Mouse (Mus musculus): Measurements from ENCODE around the gene Epdr1. TPM values are rescaled to one million over a fixed set of nuclear protein-coding genes. Genes with fewer than 3 reads are reported as not detected.

The Epdr1 gene
- 42.5 and 46.3 TPM in 2 replicates for polyA plus RNA-seq (2015; fragmentation: Nextera tagmentation; extraction: Ambion mirVana)

DNA sequence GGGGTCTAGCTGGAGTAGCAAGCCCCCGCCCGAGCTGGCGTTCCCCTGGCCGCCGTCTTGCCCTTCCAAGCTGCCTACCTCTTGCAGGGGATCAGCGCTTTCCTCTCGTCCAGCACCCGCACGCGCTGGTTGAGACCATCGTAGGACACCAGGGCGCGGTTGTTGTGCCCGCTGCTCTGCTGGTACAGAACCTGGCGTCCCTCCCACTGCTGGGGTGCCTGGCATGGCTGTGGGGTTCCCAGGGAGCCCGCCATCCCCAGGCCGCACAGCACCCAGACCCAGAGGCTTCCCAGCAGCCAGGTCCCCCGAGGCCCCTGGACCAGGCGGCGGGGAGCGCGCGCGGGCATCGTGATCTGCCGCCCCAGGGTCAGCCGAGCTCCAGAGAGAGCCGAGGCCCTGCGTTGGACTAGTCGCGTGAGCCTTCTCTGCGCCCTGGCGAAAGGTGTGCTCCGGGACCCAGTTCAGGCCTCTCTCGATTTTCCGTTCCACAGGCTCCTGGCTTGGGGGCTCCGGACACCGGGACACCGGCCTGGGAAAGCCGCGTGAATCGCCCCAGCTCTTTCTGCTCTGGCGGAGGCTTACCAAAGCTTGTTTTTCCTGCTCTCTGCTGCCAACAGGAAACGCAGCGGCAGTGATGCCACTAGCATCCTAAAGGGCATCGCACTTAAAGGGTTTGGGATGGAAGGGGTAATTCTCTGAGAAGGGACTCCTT, at the start of gene Epdr1:
TSS of gene Epdr1 (minus strand) at position 712 of the 712 bp plus-strand sequence.
- peaks cover 33% of the 10 kb centered on the region for H3K27me3 ChIP-seq
- H3K9me3 ChIP-seq, result no peaks in the 10 kb centered on the region
- H3K36me3 ChIP-seq, result no peaks in the 10 kb centered on the region
- peaks cover 15% of the 10 kb centered on the region; the same call in 1 of the 2 replicates for H3K4me1 ChIP-seq
- H3K27ac ChIP-seq, result peak within 1 kb of the TSS; percentile 82
- peak within 1 kb of the TSS; percentile 87 for H3K4me2 ChIP-seq
- H3K4me3 ChIP-seq, result peak within 1 kb of the TSS; percentile 79
- ATAC-seq (ENCODE audit: insufficient number of reproducible peaks, insufficient read depth, low FRiP score, low TSS enrichment, low read depth), result peak; percentile 68; the same call in 1 of the 2 replicates
- WGBS, result under 1% methylated on average over 43 of the region's 46 CpGs
- H3K9ac ChIP-seq, result peak within 1 kb of the TSS; percentile 91

DNA sequence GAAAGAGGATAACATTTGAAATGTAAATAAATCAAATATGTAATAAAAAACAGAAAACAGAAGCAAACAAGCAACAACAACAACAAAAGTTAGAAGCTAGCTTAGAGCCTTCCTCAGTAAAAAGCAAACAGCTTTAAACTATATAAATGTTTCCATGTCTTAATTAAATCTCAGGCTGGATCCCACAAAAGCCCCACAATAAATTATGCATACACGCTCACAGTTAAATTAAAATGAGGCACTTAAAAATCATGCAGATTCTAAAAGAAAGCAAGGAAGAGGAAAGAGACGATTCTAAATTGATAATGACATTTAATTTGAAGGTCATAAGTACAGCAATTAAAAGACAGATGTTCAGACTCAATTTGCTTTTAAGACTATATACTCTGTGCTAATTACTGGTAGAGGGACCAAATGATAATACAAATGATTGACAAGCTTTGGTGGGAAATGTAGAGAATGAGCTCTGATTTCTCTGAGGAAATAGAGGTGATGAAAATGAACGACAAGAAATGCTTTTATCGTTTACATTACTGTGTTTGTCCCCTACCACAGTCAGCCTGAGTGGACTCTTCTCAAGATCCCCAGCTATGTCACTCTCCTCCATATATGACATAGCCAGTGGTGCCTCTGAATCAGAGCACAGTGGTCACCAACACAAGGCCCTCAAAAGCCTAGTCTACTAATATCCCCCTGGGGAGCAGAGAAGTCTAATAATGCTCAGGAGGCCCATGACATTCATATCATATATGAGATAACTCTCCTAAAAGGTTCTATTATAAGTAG, 48.8 kb upstream of the Epdr1 start:
- no peak overlapping the region for H3K27ac ChIP-seq
- H3K36me3 ChIP-seq, result no peaks in the 10 kb centered on the region
- H3K9ac ChIP-seq, result no peak overlapping the region
- no peaks in the 10 kb centered on the region for H3K4me1 ChIP-seq
- H3K4me2 ChIP-seq, result no peak overlapping the region
- 61% methylated on average over 4 of the region's 4 CpGs for WGBS
- no peaks in the 10 kb centered on the region for H3K27me3 ChIP-seq
- ATAC-seq (ENCODE audit: insufficient number of reproducible peaks, insufficient read depth, low FRiP score, low TSS enrichment, low read depth), result no peak
- no peak overlapping the region for H3K4me3 ChIP-seq
- H3K9me3 ChIP-seq, result no peaks in the 10 kb centered on the region

DNA sequence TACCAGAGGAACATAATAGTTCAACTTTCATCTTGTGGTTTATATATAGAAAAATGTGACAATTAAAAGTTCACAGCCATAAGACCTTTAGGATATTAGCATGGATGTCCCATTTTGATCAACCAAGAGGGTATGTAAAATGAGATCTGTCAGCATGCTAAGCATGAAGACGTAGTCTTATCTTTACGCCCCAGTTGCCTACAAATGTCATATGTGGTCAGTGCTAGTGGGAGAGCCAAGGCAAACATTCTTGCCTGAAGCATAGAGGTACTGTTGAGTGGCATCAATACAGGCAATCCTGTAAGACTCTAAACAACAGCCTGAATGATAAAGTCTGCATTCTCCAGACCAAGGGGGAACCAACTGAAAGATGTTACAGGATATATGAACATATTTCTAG, 32.7 kb upstream of the Epdr1 start:
- no peak overlapping the region for H3K27ac ChIP-seq
- ATAC-seq (ENCODE audit: insufficient number of reproducible peaks, insufficient read depth, low FRiP score, low TSS enrichment, low read depth), result no peak
- no peak overlapping the region for H3K4me3 ChIP-seq
- H3K4me1 ChIP-seq, result no peaks in the 10 kb centered on the region
- no peaks in the 10 kb centered on the region for H3K27me3 ChIP-seq
- H3K4me2 ChIP-seq, result no peak overlapping the region
- 95% methylated on average over 2 of the region's 2 CpGs for WGBS
- H3K9me3 ChIP-seq, result no peaks in the 10 kb centered on the region
- no peak overlapping the region for H3K9ac ChIP-seq
- H3K36me3 ChIP-seq, result no peaks in the 10 kb centered on the region

DNA sequence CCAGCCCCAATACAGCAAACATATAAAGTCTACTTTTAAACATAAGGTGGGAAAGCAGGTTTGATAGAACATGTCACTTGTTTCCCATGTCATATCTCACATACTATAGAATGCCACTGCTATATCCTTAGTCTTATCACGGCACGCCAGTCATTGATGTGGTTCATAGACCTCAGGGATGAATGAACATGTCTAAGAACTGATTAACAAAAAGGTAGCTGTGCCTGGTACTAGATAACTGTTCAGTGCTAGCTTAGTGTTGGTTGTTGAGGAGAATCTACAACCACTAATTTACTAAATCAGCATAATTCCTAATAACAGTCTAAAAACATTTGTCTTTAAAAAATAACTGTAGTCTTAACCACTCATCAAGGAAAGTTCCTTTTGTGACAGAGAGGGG, 30.1 kb upstream of the Epdr1 start:
- H3K4me3 ChIP-seq, result no peak overlapping the region
- no peak for ATAC-seq (ENCODE audit: insufficient number of reproducible peaks, insufficient read depth, low FRiP score, low TSS enrichment, low read depth)
- no peak overlapping the region for H3K9ac ChIP-seq
- H3K9me3 ChIP-seq, result no peaks in the 10 kb centered on the region
- no peak overlapping the region for H3K4me2 ChIP-seq
- WGBS, result 90% methylated on average over 2 of the region's 2 CpGs
- no peaks in the 10 kb centered on the region for H3K27me3 ChIP-seq
- H3K36me3 ChIP-seq, result no peaks in the 10 kb centered on the region
- H3K4me1 ChIP-seq, result no peaks in the 10 kb centered on the region
- H3K27ac ChIP-seq, result no peak overlapping the region

DNA sequence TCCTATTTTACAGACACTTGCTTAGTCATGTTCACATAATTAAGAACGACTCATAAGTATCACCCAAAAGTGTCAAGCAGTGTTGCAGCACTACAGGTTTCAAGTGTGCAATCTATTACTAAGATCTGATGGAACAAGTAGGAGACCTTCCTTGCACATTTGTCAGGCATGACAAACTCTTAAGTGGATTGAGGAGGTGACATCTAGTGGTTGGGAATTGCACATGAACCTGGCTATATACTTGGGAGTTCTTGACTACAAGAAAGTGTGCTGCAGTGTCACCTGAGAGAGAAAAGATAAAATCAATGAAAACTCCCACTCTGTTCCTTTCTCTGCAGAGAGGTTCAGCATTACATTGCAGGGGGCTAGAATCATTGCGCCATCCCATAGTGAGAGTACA, 24.5 kb upstream of the Epdr1 start:
- WGBS, result 72% methylated on average over 2 of the region's 2 CpGs
- no peak overlapping the region for H3K9ac ChIP-seq
- H3K4me3 ChIP-seq, result no peak overlapping the region
- H3K27ac ChIP-seq, result no peak overlapping the region
- H3K9me3 ChIP-seq, result no peaks in the 10 kb centered on the region
- no peaks in the 10 kb centered on the region for H3K27me3 ChIP-seq
- no peak for ATAC-seq (ENCODE audit: insufficient number of reproducible peaks, insufficient read depth, low FRiP score, low TSS enrichment, low read depth)
- H3K4me2 ChIP-seq, result no peak overlapping the region
- H3K4me1 ChIP-seq, result no peaks in the 10 kb centered on the region
- H3K36me3 ChIP-seq, result no peaks in the 10 kb centered on the region

DNA sequence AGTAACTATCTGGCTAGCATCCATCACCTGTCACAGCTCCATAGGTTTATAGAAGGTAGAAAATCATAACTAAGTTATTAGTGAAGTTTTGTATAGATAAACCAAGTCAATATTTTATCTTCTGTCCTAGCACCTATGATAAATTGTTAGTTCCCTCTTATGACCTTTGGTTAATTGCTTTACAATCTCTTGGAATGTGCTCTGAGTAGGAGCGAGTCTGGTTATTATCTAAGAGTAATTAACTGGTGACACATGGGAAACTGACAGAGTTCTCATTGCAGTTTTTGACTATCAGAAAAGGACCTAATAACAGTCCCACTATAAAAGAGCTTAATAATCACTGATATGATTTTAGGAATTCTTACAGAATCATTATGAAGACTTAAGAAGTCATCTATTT, 23.8 kb upstream of the Epdr1 start:
- WGBS, result 64% methylated on average over 1 of the region's 1 CpGs
- H3K9me3 ChIP-seq, result no peaks in the 10 kb centered on the region

DNA sequence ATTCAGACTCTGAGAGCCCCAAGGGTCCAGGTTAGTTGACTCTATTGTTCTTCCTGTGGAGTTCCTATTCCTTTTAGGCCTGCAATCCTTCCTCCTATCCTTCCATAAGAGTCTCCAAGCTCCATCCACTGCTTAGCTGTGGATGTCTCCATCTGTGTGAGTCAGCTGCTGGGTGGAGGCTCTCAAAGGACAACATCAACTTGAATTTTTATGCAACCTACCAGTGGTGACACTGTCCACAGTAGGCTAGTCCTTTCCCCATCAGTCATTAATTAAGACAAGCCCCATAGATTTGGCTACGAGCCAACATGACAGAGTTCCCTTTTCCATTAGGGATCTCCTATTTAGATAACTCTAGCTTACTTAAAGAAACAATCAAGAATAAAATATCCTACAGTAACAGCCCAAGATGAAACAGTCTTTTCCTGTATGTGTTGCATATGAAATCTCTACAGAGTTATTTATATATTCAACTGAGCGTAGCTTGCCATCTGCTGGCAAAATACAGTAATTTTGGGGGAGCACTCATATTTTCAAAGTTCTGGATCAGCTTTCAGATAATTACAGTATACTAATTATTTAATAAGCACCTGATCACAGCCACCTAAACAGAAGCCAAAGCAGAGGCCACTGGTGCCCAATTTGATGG, 20.6 kb upstream of the Epdr1 start:
- no peak for ATAC-seq (ENCODE audit: insufficient number of reproducible peaks, insufficient read depth, low FRiP score, low TSS enrichment, low read depth)
- no peaks in the 10 kb centered on the region for H3K27me3 ChIP-seq
- H3K4me2 ChIP-seq, result no peak overlapping the region
- H3K36me3 ChIP-seq, result no peaks in the 10 kb centered on the region
- H3K27ac ChIP-seq, result no peak overlapping the region
- H3K4me3 ChIP-seq, result no peak overlapping the region
- WGBS, result 66% methylated on average over 2 of the region's 2 CpGs
- H3K4me1 ChIP-seq, result no peaks in the 10 kb centered on the region
- H3K9ac ChIP-seq, result no peak overlapping the region
- no peaks in the 10 kb centered on the region for H3K9me3 ChIP-seq

More for the DNA sequence above, 23.8 kb upstream of the Epdr1 start:
- H3K27me3 ChIP-seq, result no peaks in the 10 kb centered on the region
- no peaks in the 10 kb centered on the region for H3K36me3 ChIP-seq
- no peak overlapping the region for H3K4me2 ChIP-seq
- H3K27ac ChIP-seq, result no peak overlapping the region
- H3K4me1 ChIP-seq, result no peaks in the 10 kb centered on the region
- H3K4me3 ChIP-seq, result no peak overlapping the region
- H3K9ac ChIP-seq, result no peak overlapping the region
- ATAC-seq (ENCODE audit: insufficient number of reproducible peaks, insufficient read depth, low FRiP score, low TSS enrichment, low read depth), result no peak

DNA sequence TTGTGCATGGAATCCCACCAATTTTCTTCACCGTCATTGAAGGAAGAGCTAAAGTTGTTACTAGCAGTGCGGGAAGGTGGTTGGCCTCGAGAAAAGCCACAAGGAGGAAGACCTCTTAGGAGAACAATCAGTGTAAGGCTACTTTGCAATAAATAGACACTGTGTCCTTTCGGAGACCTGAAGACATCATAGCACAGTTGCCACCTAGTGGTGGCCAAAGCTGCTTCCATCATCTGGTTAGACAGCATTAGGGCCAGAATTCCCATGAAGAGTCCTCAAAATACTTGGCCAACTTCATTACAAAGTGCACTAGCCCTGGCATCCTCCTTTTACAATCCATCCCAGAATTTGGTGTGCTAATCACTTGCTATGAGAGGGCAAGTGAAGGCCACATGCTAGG, 16.4 kb upstream of the Epdr1 start:
- no peak for ATAC-seq (ENCODE audit: insufficient number of reproducible peaks, insufficient read depth, low FRiP score, low TSS enrichment, low read depth)
- Histone ChIP-seq H3K27me3 (no peaks in the 10 kb centered on the region), H3K4me3 (no peak overlapping the region), H3K36me3 (no peaks in the 10 kb centered on the region), H3K9me3 (no peaks in the 10 kb centered on the region), H3K4me1 (no peaks in the 10 kb centered on the region), H3K9ac (no peak overlapping the region), H3K27ac (no peak overlapping the region), H3K4me2 (no peak overlapping the region)
- WGBS, result 75% methylated on average over 4 of the region's 4 CpGs

DNA sequence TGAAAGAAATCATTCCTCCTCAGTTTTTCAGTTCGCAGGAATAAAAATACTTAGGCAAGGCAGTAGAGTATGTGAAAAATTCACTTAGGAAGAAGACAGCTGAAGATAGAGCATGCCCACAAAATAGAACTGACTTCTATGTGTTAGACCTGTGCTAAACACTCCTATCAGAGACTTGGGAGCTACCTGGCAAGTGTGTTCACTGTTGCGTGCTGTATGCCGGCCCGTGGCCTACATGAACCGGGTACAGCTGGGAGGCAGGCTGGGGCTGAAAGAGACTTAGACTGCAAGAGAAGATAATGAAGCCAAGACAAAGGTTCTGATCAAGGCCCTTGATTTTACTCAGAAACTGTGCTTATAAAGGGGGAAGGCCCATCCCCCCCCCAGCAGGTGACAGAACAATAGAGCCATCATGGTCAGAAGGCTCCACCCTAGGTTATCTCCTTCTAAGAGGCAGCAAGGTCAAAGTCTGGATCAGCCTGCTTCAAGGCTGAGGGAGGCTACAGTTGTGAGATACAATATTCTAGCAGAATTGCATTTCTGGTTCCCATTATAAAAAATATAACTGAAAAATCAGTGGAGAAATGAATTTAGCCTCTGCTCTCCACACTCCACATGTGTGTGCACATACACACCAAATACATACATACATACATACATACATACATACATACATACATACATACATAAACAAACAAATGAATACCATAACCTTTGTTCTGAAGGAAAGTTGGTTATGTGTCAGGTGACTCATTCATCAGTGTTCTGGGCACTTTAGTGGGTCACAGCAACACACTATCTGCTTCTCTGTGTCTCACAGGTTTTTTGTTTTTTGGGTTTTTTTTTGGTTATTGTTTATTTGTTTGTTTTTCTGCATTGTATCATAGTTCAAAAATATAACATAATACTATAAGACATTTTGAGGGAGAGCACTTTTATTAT, 11.3 kb upstream of the Epdr1 start:
- Histone ChIP-seq H3K9me3 (no peaks in the 10 kb centered on the region), H3K36me3 (no peaks in the 10 kb centered on the region), H3K27ac (no peak overlapping the region), H3K9ac (no peak overlapping the region), H3K4me2 (no peak overlapping the region), H3K27me3 (no peaks in the 10 kb centered on the region), H3K4me3 (no peak overlapping the region), H3K4me1 (no peaks in the 10 kb centered on the region)
- 93% methylated on average over 5 of the region's 5 CpGs for WGBS
- no peak for ATAC-seq (ENCODE audit: insufficient number of reproducible peaks, insufficient read depth, low FRiP score, low TSS enrichment, low read depth)

DNA sequence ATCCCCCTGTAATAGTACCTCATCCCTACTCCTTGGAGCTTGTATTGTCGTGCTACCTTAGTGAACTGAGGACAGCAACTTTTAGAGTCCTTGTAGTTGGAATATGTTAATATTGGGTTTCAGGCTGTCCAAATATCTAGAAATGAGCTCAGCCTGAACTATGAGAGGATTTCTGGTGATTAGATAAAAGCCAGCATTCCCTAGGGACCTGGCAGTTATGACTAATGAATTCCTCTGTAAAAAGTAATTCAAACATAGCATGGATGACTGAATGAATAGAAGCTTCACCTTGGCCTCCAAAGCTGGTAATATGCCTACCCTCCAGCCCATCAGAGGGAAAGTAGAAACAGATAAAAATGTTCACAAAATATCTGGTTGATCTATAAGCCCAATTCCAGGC, 6.7 kb upstream of the Epdr1 start:
- no peak for ATAC-seq (ENCODE audit: insufficient number of reproducible peaks, insufficient read depth, low FRiP score, low TSS enrichment, low read depth)

More for the DNA sequence above, 6.7 kb upstream of the Epdr1 start:
- Histone ChIP-seq H3K36me3 (no peaks in the 10 kb centered on the region), H3K27me3 (peaks cover 29% of the 10 kb centered on the region), H3K9ac (no peak overlapping the region), H3K4me2 (no peak overlapping the region), H3K27ac (no peak overlapping the region), H3K4me1 (peaks cover 15% of the 10 kb centered on the region; the same call in 1 of the 2 replicates), H3K4me3 (no peak overlapping the region), H3K9me3 (no peaks in the 10 kb centered on the region)
- 60% methylated on average over 1 of the region's 1 CpGs for whole genome bisulfite sequencing

Measured in embryonic facial prominence, embryonic 13.5 days (tissue).